Mouse (Mus musculus): ENCODE measurements around the gene Unc119b. TPM values are rescaled to one million over a fixed set of nuclear protein-coding genes. Genes with fewer than 3 reads are reported as not detected.
"Not testable (repeated sequence)": the region's sequence is repeated elsewhere in the genome, so short reads cannot be mapped to it uniquely, and the experiment has no call there.

Gene Unc119b
- polyA plus RNA-seq, 1 experiment = 1.3 TPM

DNA sequence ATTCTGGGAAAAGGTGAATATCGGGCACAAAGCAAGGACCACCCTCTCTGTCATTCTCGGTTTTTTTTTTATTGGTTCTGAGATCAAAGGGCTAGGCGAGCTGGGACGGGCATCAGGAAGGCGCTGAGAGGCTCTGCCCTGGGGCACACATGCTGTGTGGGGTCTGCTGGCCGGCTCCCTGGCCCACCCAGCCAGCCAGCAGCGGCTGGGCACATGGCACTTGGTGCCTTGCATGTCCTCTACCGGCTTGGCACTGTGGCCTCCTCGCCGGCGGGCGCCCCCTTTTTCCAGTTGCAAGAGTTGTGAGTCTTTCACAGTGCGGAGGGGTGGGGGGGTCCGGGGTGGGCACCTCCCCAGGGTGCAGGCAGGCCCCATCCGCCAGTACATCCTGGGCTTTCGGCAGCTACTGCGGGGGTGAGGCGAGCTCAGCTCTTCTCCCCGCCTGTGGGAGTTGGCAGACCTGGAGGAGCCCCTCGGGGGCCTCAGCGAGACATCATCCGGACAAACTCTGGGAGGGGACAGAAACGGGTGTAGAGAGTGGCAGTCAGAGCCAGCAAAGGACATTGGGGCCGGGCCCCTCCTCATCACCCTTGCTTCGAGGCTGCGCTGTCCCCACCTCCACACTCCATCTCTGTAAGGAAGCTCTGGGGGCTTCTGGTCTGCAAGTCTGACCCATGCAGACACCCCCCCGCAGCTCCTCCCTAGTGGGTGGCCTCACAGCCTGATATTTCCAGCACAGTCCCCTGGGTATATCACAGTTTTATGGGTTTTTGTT, 34.1 kb upstream of the Unc119b start:
- TF ChIP-seq GATA1 (IDR thresholded peaks at IDR 0.05; ENCODE audit: low read length) = no peak
- TF ChIP-seq TAL1 (IDR thresholded peaks at IDR 0.05; ENCODE audit: low read length) = no peak
- no peaks in the 10 kb centered on the region for H3K36me3 ChIP-seq (ENCODE audit: control insufficient read depth)

DNA sequence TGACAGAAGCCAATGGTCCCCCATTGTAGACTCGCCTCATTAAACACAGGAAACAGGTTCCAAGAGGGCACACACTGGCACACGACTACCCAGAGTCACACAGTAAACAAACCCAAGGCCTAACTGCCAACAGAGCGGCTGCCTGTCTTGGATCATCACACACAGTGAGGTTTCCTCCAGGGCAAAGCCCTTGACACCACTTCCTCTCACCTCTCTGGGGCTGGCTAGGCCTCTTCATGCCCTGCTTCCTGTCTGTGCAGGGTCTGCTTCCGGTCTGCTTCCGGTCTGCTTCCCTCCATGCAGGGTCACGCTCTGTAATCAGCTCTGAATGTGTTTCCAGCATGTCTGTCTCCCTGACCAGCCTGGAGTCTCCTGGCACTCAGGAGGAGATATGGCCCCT, 32.6 kb upstream of the Unc119b start:
- H3K9me3 ChIP-seq (ENCODE audit: control insufficient read depth, low read length) = peaks cover 2% of the 10 kb centered on the region; the same call in 1 of the 2 replicates
- H3K27me3 ChIP-seq (ENCODE audit: control insufficient read depth) = no peaks in the 10 kb centered on the region
- peaks cover 25% of the 10 kb centered on the region for H3K4me1 ChIP-seq (ENCODE audit: control insufficient read depth)
- no peak for TF ChIP-seq GATA1 (IDR thresholded peaks at IDR 0.05; ENCODE audit: low read length)
- no peak for TF ChIP-seq TAL1 (IDR thresholded peaks at IDR 0.05; ENCODE audit: low read length)
- H3K36me3 ChIP-seq (ENCODE audit: control insufficient read depth) = no peaks in the 10 kb centered on the region
- no peak overlapping the region for H3K4me3 ChIP-seq (replicated peaks)

More for the DNA sequence above, 34.1 kb upstream of the Unc119b start:
- peaks cover 2% of the 10 kb centered on the region; the same call in 1 of the 2 replicates for H3K9me3 ChIP-seq (ENCODE audit: control insufficient read depth, low read length)
- no peak overlapping the region for H3K4me3 ChIP-seq (replicated peaks)
- peaks cover 17% of the 10 kb centered on the region for H3K4me1 ChIP-seq (ENCODE audit: control insufficient read depth)
- no peaks in the 10 kb centered on the region for H3K27me3 ChIP-seq (ENCODE audit: control insufficient read depth)

DNA sequence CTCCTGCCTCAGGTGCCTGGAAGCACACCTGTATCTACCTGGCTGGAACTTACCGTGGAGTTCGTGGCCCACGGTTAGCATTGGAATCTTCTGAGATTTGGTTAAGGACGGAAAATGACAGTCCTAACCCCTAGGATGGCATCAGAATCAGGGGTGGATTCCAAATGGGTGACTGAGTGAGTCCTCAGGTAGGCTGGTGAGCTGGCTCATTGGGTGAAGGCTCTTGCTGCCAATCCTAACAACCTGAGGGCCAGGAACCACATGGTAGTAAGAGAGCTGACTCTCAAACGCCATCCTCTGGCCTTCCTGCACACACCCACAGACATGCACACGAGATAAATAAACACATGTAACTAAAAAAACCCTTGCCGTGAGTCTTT, 32.0 kb upstream of the Unc119b start:
- no peaks in the 10 kb centered on the region for H3K36me3 ChIP-seq (ENCODE audit: control insufficient read depth)
- H3K4me1 ChIP-seq (ENCODE audit: control insufficient read depth) = peaks cover 29% of the 10 kb centered on the region
- no peak overlapping the region for H3K4me3 ChIP-seq (replicated peaks)
- H3K9me3 ChIP-seq (ENCODE audit: control insufficient read depth, low read length) = peaks cover 2% of the 10 kb centered on the region; the same call in 1 of the 2 replicates
- H3K27me3 ChIP-seq (ENCODE audit: control insufficient read depth) = no peaks in the 10 kb centered on the region
- TF ChIP-seq TAL1 (IDR thresholded peaks at IDR 0.05; ENCODE audit: low read length) (no peak), GATA1 (IDR thresholded peaks at IDR 0.05; ENCODE audit: low read length) (no peak)

DNA sequence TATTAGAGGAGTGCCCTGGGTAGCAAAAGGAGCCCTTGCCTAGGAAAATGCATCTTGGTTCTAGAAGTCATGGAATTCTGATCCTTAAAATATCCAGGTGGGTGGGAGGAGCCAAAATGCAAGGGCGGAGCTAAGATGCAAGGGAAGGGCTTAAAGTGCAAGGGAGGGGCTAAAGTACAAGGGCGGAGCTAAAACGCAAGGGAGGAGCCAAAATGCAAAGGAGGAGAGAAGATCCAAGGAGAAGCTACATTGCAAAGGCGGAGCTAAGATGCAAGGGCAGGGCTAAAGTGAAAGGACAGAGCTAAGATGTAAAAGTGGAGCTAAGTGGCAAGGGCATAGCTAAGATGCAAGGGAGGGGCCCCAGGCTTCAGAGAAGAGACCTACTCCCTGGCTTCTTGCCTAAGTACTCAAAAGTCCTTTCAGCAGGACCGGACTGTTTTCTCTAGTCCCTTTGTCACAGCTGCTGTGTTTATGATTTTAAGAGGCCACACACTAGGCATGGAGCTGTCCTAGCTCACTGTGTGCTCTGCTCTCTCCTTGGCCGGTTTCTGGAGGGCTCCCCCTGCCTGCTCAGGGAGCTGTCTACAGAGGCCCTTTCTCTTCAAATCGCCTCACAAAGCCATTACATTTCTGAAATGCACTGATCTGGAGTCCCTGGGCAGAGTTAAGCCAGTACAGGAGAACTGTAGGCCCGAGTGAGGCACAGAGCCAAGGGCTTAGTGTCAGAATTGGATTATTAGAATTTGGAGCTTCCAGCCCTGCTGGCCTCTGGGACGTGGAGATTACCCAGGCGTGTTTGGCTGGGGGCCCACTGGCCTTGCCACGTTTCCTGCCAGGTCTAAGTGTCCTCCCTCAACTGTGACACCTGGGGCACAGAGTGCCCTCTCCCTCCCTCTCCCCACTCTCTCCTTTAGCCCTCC, 31.4 kb upstream of the Unc119b start:
- Histone ChIP-seq H3K27me3 (ENCODE audit: control insufficient read depth) (no peaks in the 10 kb centered on the region), H3K9me3 (ENCODE audit: control insufficient read depth, low read length) (peaks cover 2% of the 10 kb centered on the region; the same call in 1 of the 2 replicates), H3K36me3 (ENCODE audit: control insufficient read depth) (no peaks in the 10 kb centered on the region), H3K4me1 (ENCODE audit: control insufficient read depth) (peaks cover 33% of the 10 kb centered on the region), H3K4me3 (replicated peaks) (no peak overlapping the region)
- TF ChIP-seq TAL1 (IDR thresholded peaks at IDR 0.05; ENCODE audit: low read length) (no peak), GATA1 (IDR thresholded peaks at IDR 0.05; ENCODE audit: low read length) (no peak)

DNA sequence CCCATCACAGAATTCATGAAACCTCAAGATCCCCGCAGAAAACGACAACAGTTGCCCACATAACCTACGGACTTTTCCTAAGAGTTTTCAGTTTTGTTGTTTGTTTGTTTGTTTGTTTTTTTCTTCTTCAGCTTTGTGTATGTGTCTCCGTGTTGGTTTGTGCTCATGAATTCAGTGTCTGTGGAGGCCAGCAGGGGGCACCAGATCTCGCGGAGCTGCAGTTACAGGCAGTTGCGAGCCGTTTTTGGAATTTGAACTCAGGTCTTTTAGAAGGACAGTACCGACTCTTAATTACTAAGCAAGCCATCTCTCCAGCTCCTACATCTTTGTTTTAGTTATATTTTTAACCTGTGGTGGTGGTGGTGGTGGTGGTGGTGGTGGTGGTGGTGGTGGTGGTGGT, 30.6 kb upstream of the Unc119b start:
- Histone ChIP-seq H3K27me3 (ENCODE audit: control insufficient read depth) (no peaks in the 10 kb centered on the region), H3K4me1 (ENCODE audit: control insufficient read depth) (peaks cover 40% of the 10 kb centered on the region), H3K4me3 (replicated peaks) (no peak overlapping the region), H3K36me3 (ENCODE audit: control insufficient read depth) (no peaks in the 10 kb centered on the region), H3K9me3 (ENCODE audit: control insufficient read depth, low read length) (peaks cover 2% of the 10 kb centered on the region; the same call in 1 of the 2 replicates)
- TF ChIP-seq GATA1 (IDR thresholded peaks at IDR 0.05; ENCODE audit: low read length) = no peak
- no peak for TF ChIP-seq TAL1 (IDR thresholded peaks at IDR 0.05; ENCODE audit: low read length)

DNA sequence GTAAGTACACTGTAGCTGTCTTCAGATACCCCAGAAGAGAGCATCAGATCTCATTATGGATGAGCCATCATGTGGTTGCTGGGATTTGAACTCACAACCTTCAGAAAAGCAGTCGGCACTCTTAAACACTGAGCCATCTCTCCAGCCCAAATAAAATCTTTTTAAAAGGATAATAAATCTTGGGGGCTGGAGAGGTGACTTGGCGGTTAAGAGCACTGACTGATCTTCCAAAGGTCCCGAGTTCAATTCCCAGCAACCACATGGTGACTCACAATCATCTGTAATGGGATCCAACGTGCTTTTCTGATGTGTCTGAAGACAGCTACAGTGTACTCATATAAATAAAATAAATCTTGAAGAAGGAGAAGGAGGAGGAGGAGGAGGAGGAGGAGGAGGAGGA, 29.7 kb upstream of the Unc119b start:
- H3K4me1 ChIP-seq (ENCODE audit: control insufficient read depth) = peaks cover 44% of the 10 kb centered on the region
- not testable (repeated sequence) for H3K4me3 ChIP-seq (replicated peaks); H3K36me3 ChIP-seq (ENCODE audit: control insufficient read depth); H3K9me3 ChIP-seq (ENCODE audit: control insufficient read depth, low read length); H3K27me3 ChIP-seq (ENCODE audit: control insufficient read depth)

DNA sequence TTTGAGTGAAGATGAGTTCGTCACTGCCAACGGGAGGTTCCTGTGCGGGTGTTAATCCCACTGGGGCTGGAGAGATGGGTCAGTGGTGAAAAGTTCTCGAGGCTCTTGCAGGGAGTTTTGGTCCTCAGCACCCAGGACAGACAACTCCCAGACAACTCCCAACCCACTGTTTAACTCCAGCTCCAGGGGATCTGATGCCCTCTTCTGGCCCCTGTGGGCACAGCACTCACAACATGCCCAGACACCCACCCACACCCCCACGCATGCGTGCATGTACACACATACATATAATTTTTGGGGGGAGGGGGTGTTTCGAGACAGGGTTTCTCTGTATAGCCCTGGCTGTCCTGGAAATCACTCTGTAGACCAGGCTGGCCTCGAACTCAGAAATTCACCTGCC, 28.8 kb upstream of the Unc119b start:
- no peak overlapping the region for H3K4me3 ChIP-seq (replicated peaks)
- H3K9me3 ChIP-seq (ENCODE audit: control insufficient read depth, low read length) = peaks cover 2% of the 10 kb centered on the region; the same call in 1 of the 2 replicates
- H3K4me1 ChIP-seq (ENCODE audit: control insufficient read depth) = peaks cover 52% of the 10 kb centered on the region
- TF ChIP-seq GATA1 (IDR thresholded peaks at IDR 0.05; ENCODE audit: low read length) (no peak), TAL1 (IDR thresholded peaks at IDR 0.05; ENCODE audit: low read length) (no peak)
- H3K27me3 ChIP-seq (ENCODE audit: control insufficient read depth) = no peaks in the 10 kb centered on the region
- no peaks in the 10 kb centered on the region for H3K36me3 ChIP-seq (ENCODE audit: control insufficient read depth)

DNA sequence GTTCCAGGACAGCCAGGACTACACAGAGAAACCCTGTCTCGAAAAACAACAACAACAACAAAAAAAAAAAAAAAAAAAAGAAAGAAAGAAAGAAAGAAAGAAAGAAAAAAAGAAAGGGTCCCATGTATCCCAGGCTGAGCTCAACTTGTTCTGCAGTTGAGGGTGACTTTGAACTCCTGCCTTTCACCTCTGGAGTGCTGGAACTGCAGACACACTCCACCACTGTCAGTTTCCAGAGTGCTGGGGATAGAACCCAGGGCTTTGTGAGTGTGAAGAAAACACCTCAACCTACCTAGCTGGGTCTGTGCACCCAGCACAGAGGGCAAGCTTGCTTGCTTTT, 27.1 kb upstream of the Unc119b start:
- not testable (repeated sequence) for H3K27me3 ChIP-seq (ENCODE audit: control insufficient read depth); H3K36me3 ChIP-seq (ENCODE audit: control insufficient read depth); H3K9me3 ChIP-seq (ENCODE audit: control insufficient read depth, low read length); H3K4me3 ChIP-seq (replicated peaks)
- peaks cover 59% of the 10 kb centered on the region for H3K4me1 ChIP-seq (ENCODE audit: control insufficient read depth)

All from erythroblast, embryonic 14.5 days (primary cell).